Mouse (Mus musculus) midbrain, embryonic 14.5 days (tissue): ENCODE data around the gene Adgrf5. TPM values are rescaled to one million over a fixed set of nuclear protein-coding genes. Genes with fewer than 3 reads are reported as not detected.
A peak's percentile ranks its signal among the peaks of the same experiment; 100 is the strongest.

Experiments
- ATAC-seq: fragments of 200-750 bp; cut with Nextera tagmentation; 2 replicates; pipeline ENCODE4 v1.8.0; 2017; ENCODE audit warnings: moderate number of reproducible peaks, moderate library complexity; ENCODE audit not compliant: low FRiP score, low TSS enrichment
- DNase-seq: peaks from one replicate; pipeline ENCODE4 v3.0.0-alpha.2; 2015
- H3K27ac ChIP-seq: fragments of 300-500 bp; sonication (generic); replicated peaks from 2 replicates; pipeline ENCODE4 v1.5.1; 2014; ENCODE audit warnings: mild to moderate bottlenecking, low read depth, low read length, moderate library complexity
- H3K27me3 ChIP-seq: fragments of 300-500 bp; sonication (generic); 2 replicates; pipeline ENCODE4 v1.6.1; 2014; ENCODE audit warnings: low read length, control low read depth, mixed read lengths; ENCODE audit not compliant: control insufficient read depth, insufficient read depth
- H3K36me3 ChIP-seq: fragments of 300-500 bp; sonication (generic); 2 replicates; pipeline ENCODE4 v1.6.1; 2014; ENCODE audit warnings: low read length, control low read depth; ENCODE audit not compliant: control insufficient read depth, insufficient read depth
- H3K4me1 ChIP-seq: fragments of 300-500 bp; sonication (generic); 2 replicates; pipeline ENCODE4 v1.6.1; 2014; ENCODE audit warnings: mild to moderate bottlenecking, antibody characterized with exemption, low read length, control low read depth; ENCODE audit not compliant: control insufficient read depth, insufficient read depth
- H3K4me2 ChIP-seq: fragments of 300-500 bp; sonication (generic); 2 replicates; pipeline ENCODE4 v1.6.1; 2014; ENCODE audit warnings: mild to moderate bottlenecking, low read length, moderate library complexity
- H3K4me3 ChIP-seq: fragments of 300-500 bp; sonication (generic); replicated peaks from 2 replicates; pipeline ENCODE4 v1.5.1; 2014; ENCODE audit warnings: low read depth, low read length
- H3K9ac ChIP-seq: fragments of 300-500 bp; sonication (generic); replicated peaks from 2 replicates; pipeline ENCODE4 v1.6.1; 2014; ENCODE audit warnings: mild to moderate bottlenecking, low read length, moderate library complexity
- H3K9me3 ChIP-seq: fragments of 300-500 bp; sonication (generic); 2 replicates; pipeline ENCODE4 v1.6.1; 2016; ENCODE audit warnings: low read length, control low read depth, mixed read lengths; ENCODE audit not compliant: control insufficient read depth
- whole genome bisulfite sequencing: fragments of 180-500 bp; shearing (Covaris S2); extraction: QIAGEN DNeasy Blood & Tissue Kit; methylation state at CpG from one replicate; pipeline ENCODE4 v1.1.7; 2014; 5-methylcytosine and 5-hydroxymethylcytosine counted together
- polyA plus RNA-seq: library from polyadenylated mRNA; unstranded; fragments of >200 nt; fragmentation: Nextera tagmentation; extraction: Ambion mirVana; gene quantifications from 2 replicates; pipeline ENCODE4 v1.2.1, GENCODE M21; 2014

Gene Adgrf5
- 2.8 and 7.9 TPM in 2 replicates for polyA plus RNA-seq

- Histone ChIP-seq H3K4me1 (0 out of 2 replicates have a peak, but pooled peaks cover 3% of the 10 kb centered on the region), H3K4me2 (no peak within 1 kb of the TSS), H3K27me3 (no peaks in the 10 kb centered on the region), H3K36me3 (no peaks in the 10 kb centered on the region), H3K9ac (no peak within 1 kb of the TSS), H3K27ac (no peak within 1 kb of the TSS), H3K9me3 (no peaks in the 10 kb centered on the region), H3K4me3 (no peak within 1 kb of the TSS)
- DNase-seq (no peak), ATAC-seq (no peak)
- WGBS = 77% methylated on average over 16 of the region's 16 CpGs
These were observed at the start of gene Adgrf5 for GRCm38 (mm10) chr17:43359826-43360619. Gene Adgrf5, plus strand, starts transcription at chr17:43360451.

GRCm38 (mm10) chr17:43325986-43326671 lies 34.1 kb upstream of the Adgrf5 start:
- H3K4me2 ChIP-seq = peak overlapping the region; percentile 68
- WGBS = 48% methylated on average over 7 of the region's 7 CpGs
- H3K27me3 ChIP-seq = no peaks in the 10 kb centered on the region
- DNase-seq = no peak
- H3K4me1 ChIP-seq = peaks cover 8% of the 10 kb centered on the region
- peak overlapping the region; percentile 32; the same call in 1 of the 2 replicates for H3K4me3 ChIP-seq
- no peak overlapping the region for H3K27ac ChIP-seq
- H3K36me3 ChIP-seq = no peaks in the 10 kb centered on the region
- H3K9me3 ChIP-seq = peaks cover 4% of the 10 kb centered on the region; the same call in 1 of the 2 replicates
- H3K9ac ChIP-seq = no peak overlapping the region; the same call in 1 of the 2 replicates
- peak; percentile 21; the same call in 1 of the 2 replicates for ATAC-seq

DNA sequence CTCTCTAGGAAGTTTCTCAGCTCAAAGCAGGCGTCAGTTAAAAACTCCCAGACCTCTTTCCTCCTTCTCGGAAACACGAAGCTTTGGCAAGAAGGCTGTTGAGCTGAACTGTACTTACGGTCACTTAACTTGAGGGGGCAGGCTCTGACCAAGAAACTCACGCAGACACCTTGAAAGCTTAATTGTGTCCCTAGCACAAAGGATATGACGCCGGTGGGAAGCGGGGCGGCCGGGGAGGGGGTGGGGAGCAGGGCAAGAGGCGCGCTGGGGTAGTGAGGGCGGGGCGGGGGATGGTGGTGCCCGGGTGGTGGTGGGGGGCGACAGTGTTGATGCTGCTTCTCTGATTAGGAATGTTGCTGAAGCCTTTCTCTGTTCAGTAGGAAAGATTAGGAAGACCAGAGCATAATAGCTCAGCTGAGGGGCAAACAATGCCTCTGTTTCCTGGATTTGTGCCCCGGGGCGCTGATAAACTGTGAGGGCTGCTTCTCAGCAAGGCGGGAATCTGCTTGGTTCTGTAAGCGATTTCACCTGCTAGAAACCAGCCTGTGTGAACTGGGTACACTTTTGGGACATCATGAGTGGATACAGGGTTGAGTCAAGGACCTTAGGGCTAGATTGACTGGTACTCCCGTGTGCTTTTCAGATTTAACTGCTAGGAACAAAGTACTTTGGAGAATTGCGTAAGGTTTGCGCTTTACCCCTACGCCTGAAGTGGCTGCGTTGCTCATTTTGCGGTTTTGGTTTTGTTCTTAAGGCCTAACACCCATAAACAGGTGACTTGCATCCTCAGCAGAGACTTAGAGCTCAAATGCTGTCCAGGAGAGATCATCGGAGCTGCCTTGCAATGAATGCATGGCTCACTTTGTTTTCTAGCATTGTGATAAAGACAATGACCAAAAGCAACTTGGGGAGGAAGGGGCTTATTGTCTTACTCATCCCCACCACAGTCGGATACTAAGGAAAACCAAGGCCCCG lies 33.2 kb upstream of the Adgrf5 start:
- WGBS = 6% methylated on average over 29 of the region's 29 CpGs
- peaks cover 8% of the 10 kb centered on the region for H3K4me1 ChIP-seq
- DNase-seq (peak; percentile 89), ATAC-seq (peak; percentile 88)
- peak overlapping the region; percentile 59 for H3K9ac ChIP-seq
- peak overlapping the region; percentile 68 for H3K4me2 ChIP-seq
- H3K27me3 ChIP-seq = no peaks in the 10 kb centered on the region
- H3K9me3 ChIP-seq = peaks cover 4% of the 10 kb centered on the region; the same call in 1 of the 2 replicates
- H3K4me3 ChIP-seq = peak overlapping the region; percentile 32
- H3K36me3 ChIP-seq = no peaks in the 10 kb centered on the region
- H3K27ac ChIP-seq = peak overlapping the region; percentile 78

- Histone ChIP-seq H3K4me3 (no peak overlapping the region), H3K27ac (no peak overlapping the region), H3K4me1 (peaks cover 8% of the 10 kb centered on the region), H3K9me3 (peaks cover 2% of the 10 kb centered on the region; the same call in 1 of the 2 replicates), H3K9ac (no peak overlapping the region), H3K4me2 (no peak overlapping the region), H3K27me3 (no peaks in the 10 kb centered on the region), H3K36me3 (no peaks in the 10 kb centered on the region)
- DNase-seq = no peak
- no peak for ATAC-seq
- 75% methylated on average over 6 of the region's 6 CpGs for WGBS
These were observed 32.4 kb upstream of the Adgrf5 start for GRCm38 (mm10) chr17:43327810-43328209.

GRCm38 (mm10) chr17:43329216-43329615 lies 31.0 kb upstream of the Adgrf5 start:
- ATAC-seq (no peak), DNase-seq (peak; percentile 18)
- H3K4me1 ChIP-seq = peaks cover 8% of the 10 kb centered on the region
- H3K4me3 ChIP-seq = no peak overlapping the region
- H3K27me3 ChIP-seq = no peaks in the 10 kb centered on the region
- WGBS = 86% methylated on average over 4 of the region's 4 CpGs
- no peaks in the 10 kb centered on the region for H3K9me3 ChIP-seq
- H3K4me2 ChIP-seq = no peak overlapping the region
- H3K27ac ChIP-seq = no peak overlapping the region
- no peaks in the 10 kb centered on the region for H3K36me3 ChIP-seq
- H3K9ac ChIP-seq = no peak overlapping the region

DNA sequence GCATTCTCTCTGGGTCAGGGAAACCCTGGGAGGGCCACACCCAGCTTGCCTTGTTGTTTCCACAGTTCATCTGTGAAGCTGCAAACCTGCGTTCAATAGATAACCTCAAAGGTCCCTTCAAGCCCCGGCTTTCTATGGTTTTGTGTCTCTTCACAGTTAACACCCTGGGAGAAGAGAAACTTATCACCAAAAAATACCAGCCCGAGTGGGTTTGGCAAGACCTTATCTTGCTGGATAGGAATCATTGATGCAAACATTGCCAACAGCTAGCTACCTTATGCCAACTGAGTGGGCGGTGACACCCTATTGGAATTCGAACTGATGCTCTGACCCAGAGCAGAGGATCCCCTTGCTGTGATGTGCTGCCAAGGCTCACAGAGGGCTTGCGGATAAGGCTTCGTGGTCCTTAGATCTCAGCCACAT lies 30.5 kb upstream of the Adgrf5 start:
- Histone ChIP-seq H3K4me2 (no peak overlapping the region), H3K36me3 (no peaks in the 10 kb centered on the region), H3K27ac (no peak overlapping the region), H3K9me3 (no peaks in the 10 kb centered on the region), H3K9ac (no peak overlapping the region), H3K27me3 (no peaks in the 10 kb centered on the region), H3K4me3 (no peak overlapping the region), H3K4me1 (peaks cover 8% of the 10 kb centered on the region)
- 85% methylated on average over 7 of the region's 7 CpGs for WGBS
- ATAC-seq (no peak), DNase-seq (no peak)

DNA sequence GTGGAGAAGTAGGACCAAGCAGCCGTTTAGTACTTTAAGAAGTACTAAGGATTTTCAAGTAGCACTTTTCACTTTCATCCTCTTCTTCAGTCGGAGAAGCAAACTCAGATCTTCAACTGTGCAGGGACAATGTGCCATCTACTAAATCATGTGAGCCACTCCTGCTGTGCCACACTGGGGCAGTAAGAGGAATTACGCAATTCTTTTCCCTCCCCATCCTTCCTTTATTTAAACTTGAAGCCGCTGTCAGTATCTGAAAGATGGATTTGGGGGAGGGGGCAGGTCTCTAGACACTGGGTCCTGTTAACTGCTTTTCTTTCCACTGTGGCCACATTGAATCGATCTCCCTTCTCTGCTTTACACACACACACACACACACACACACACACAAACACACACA lies 27.6 kb upstream of the Adgrf5 start:
- WGBS = 46% methylated on average over 5 of the region's 5 CpGs
- H3K27me3 ChIP-seq = no peaks in the 10 kb centered on the region
- H3K4me2 ChIP-seq = no peak overlapping the region
- ATAC-seq (no peak), DNase-seq (no peak)
- peaks cover under 1% of the 10 kb centered on the region; the same call in 1 of the 2 replicates for H3K4me1 ChIP-seq
- no peaks in the 10 kb centered on the region for H3K36me3 ChIP-seq
- no peaks in the 10 kb centered on the region for H3K9me3 ChIP-seq
- no peak overlapping the region for H3K9ac ChIP-seq
- no peak overlapping the region for H3K4me3 ChIP-seq
- H3K27ac ChIP-seq = no peak overlapping the region

DNA sequence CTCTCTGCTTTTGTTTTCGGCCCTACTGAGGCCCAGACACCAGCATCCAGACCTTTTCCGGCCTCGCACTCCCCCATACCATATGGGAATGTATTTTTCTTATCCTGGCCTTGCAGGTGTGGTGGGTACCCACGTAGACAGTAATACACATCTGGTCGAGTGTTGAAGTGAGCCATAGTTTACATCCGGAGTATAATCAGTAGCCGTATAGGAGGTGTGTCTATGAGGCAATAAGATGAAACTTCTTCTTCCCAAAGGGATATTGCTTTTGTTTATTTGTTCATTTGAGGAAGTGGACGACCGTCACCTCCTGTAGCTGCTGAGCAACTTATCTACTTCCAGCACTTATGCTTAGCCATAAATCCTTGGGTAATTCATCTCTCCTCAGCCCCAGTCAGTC lies 26.2 kb upstream of the Adgrf5 start:
- 86% methylated on average over 9 of the region's 9 CpGs for WGBS
- H3K27me3 ChIP-seq = no peaks in the 10 kb centered on the region
- H3K4me3 ChIP-seq = no peak overlapping the region
- H3K4me1 ChIP-seq = no peaks in the 10 kb centered on the region
- no peak overlapping the region for H3K4me2 ChIP-seq
- ATAC-seq = no peak
- no peaks in the 10 kb centered on the region for H3K36me3 ChIP-seq
- no peak overlapping the region for H3K27ac ChIP-seq
- H3K9me3 ChIP-seq = no peaks in the 10 kb centered on the region
- no peak overlapping the region for H3K9ac ChIP-seq
- DNase-seq = no peak
